Mouse (Mus musculus): Measurements from ENCODE around the gene Polr3e. TPM values are rescaled to one million over a fixed set of nuclear protein-coding genes. Genes with fewer than 3 reads are reported as not detected.
"Not testable (repeated sequence)": the region's sequence is repeated elsewhere in the genome, so short reads cannot be mapped to it uniquely, and the experiment has no call there.

The Polr3e gene
- polyA plus RNA-seq, 1 experiment from 2014 or later = 27.1 TPM

- not testable (repeated sequence) for DNase-seq (ENCODE audit: low spot score); H3K4me3 ChIP-seq (ENCODE audit: low read depth, low read length); H3K9ac ChIP-seq (ENCODE audit: low read length); H3K4me2 ChIP-seq (ENCODE audit: low read depth, low read length, severe bottlenecking); ATAC-seq (replicated peaks; ENCODE audit: low FRiP score); H3K27ac ChIP-seq (ENCODE audit: low read depth, low read length); H3K27me3 ChIP-seq (ENCODE audit: control insufficient read depth, insufficient read depth, low read length); H3K36me3 ChIP-seq (ENCODE audit: control insufficient read depth, insufficient read depth, low read length); H3K4me1 ChIP-seq (replicated peaks; ENCODE audit: control insufficient read depth, insufficient read depth, low read length); H3K9me3 ChIP-seq (ENCODE audit: control insufficient read depth, low read length)
- WGBS = 87% methylated on average over 7 of the region's 7 CpGs
These were observed 36.0 kb downstream of the Polr3e start for GRCm38 (mm10) chr7:120953591-120953990.

GRCm38 (mm10) chr7:120960116-120960515 is 42.6 kb downstream of the Polr3e start:
- Histone ChIP-seq H3K9ac (ENCODE audit: low read length) (no peak overlapping the region), H3K4me2 (ENCODE audit: low read depth, low read length, severe bottlenecking) (no peak overlapping the region), H3K27ac (ENCODE audit: low read depth, low read length) (no peak overlapping the region), H3K4me3 (ENCODE audit: low read depth, low read length) (no peak overlapping the region), H3K36me3 (ENCODE audit: control insufficient read depth, insufficient read depth, low read length) (peaks cover 5% of the 10 kb centered on the region; the same call in 1 of the 2 replicates), H3K4me1 (replicated peaks; ENCODE audit: control insufficient read depth, insufficient read depth, low read length) (no peaks in the 10 kb centered on the region), H3K9me3 (ENCODE audit: control insufficient read depth, low read length) (no peaks in the 10 kb centered on the region), H3K27me3 (ENCODE audit: control insufficient read depth, insufficient read depth, low read length) (no peaks in the 10 kb centered on the region)
- no peak for ATAC-seq (replicated peaks; ENCODE audit: low FRiP score)
- no peak for DNase-seq (ENCODE audit: low spot score)
- WGBS = 67% methylated on average over 2 of the region's 2 CpGs

GRCm38 (mm10) chr7:120960601-120961000 is 43.1 kb downstream of the Polr3e start:
- no peak overlapping the region for H3K4me3 ChIP-seq (ENCODE audit: low read depth, low read length)
- no peaks in the 10 kb centered on the region for H3K9me3 ChIP-seq (ENCODE audit: control insufficient read depth, low read length)
- H3K9ac ChIP-seq (ENCODE audit: low read length) = no peak overlapping the region
- DNase-seq (ENCODE audit: low spot score) (no peak), ATAC-seq (replicated peaks; ENCODE audit: low FRiP score) (no peak)
- WGBS = 88% methylated on average over 6 of the region's 6 CpGs
- no peaks in the 10 kb centered on the region for H3K4me1 ChIP-seq (replicated peaks; ENCODE audit: control insufficient read depth, insufficient read depth, low read length)
- no peak overlapping the region for H3K27ac ChIP-seq (ENCODE audit: low read depth, low read length)
- H3K36me3 ChIP-seq (ENCODE audit: control insufficient read depth, insufficient read depth, low read length) = peaks cover 5% of the 10 kb centered on the region; the same call in 1 of the 2 replicates
- no peak overlapping the region for H3K4me2 ChIP-seq (ENCODE audit: low read depth, low read length, severe bottlenecking)
- H3K27me3 ChIP-seq (ENCODE audit: control insufficient read depth, insufficient read depth, low read length) = no peaks in the 10 kb centered on the region

- Histone ChIP-seq H3K9ac (ENCODE audit: low read length) (no peak overlapping the region), H3K27me3 (ENCODE audit: control insufficient read depth, insufficient read depth, low read length) (no peaks in the 10 kb centered on the region), H3K4me3 (ENCODE audit: low read depth, low read length) (no peak overlapping the region), H3K9me3 (ENCODE audit: control insufficient read depth, low read length) (no peaks in the 10 kb centered on the region), H3K4me1 (replicated peaks; ENCODE audit: control insufficient read depth, insufficient read depth, low read length) (no peaks in the 10 kb centered on the region), H3K27ac (ENCODE audit: low read depth, low read length) (no peak overlapping the region), H3K4me2 (ENCODE audit: low read depth, low read length, severe bottlenecking) (no peak overlapping the region), H3K36me3 (ENCODE audit: control insufficient read depth, insufficient read depth, low read length) (peaks cover 5% of the 10 kb centered on the region; the same call in 1 of the 2 replicates)
- DNase-seq (ENCODE audit: low spot score) (no peak), ATAC-seq (replicated peaks; ENCODE audit: low FRiP score) (no peak)
- WGBS = 67% methylated on average over 3 of the region's 3 CpGs
These were observed 44.3 kb downstream of the Polr3e start for GRCm38 (mm10) chr7:120961893-120962292.

GRCm38 (mm10) chr7:120963126-120963525 is 45.6 kb downstream of the Polr3e start:
- ATAC-seq (replicated peaks; ENCODE audit: low FRiP score) = no peak
- no peak for DNase-seq (ENCODE audit: low spot score)
- 88% methylated on average over 5 of the region's 5 CpGs for WGBS
- H3K27me3 ChIP-seq (ENCODE audit: control insufficient read depth, insufficient read depth, low read length) = no peaks in the 10 kb centered on the region
- H3K4me2 ChIP-seq (ENCODE audit: low read depth, low read length, severe bottlenecking) = no peak overlapping the region
- H3K4me3 ChIP-seq (ENCODE audit: low read depth, low read length) = no peak overlapping the region
- no peak overlapping the region for H3K9ac ChIP-seq (ENCODE audit: low read length)
- no peaks in the 10 kb centered on the region for H3K9me3 ChIP-seq (ENCODE audit: control insufficient read depth, low read length)
- H3K27ac ChIP-seq (ENCODE audit: low read depth, low read length) = no peak overlapping the region
- H3K36me3 ChIP-seq (ENCODE audit: control insufficient read depth, insufficient read depth, low read length) = peaks cover 1% of the 10 kb centered on the region; the same call in 1 of the 2 replicates
- no peaks in the 10 kb centered on the region for H3K4me1 ChIP-seq (replicated peaks; ENCODE audit: control insufficient read depth, insufficient read depth, low read length)

- Histone ChIP-seq H3K4me1 (replicated peaks; ENCODE audit: control insufficient read depth, insufficient read depth, low read length) (no peaks in the 10 kb centered on the region), H3K4me3 (ENCODE audit: low read depth, low read length) (no peak overlapping the region), H3K27ac (ENCODE audit: low read depth, low read length) (no peak overlapping the region), H3K9ac (ENCODE audit: low read length) (no peak overlapping the region), H3K27me3 (ENCODE audit: control insufficient read depth, insufficient read depth, low read length) (no peaks in the 10 kb centered on the region), H3K9me3 (ENCODE audit: control insufficient read depth, low read length) (no peaks in the 10 kb centered on the region), H3K36me3 (ENCODE audit: control insufficient read depth, insufficient read depth, low read length) (no peaks in the 10 kb centered on the region), H3K4me2 (ENCODE audit: low read depth, low read length, severe bottlenecking) (no peak overlapping the region)
- DNase-seq (ENCODE audit: low spot score) = no peak
- ATAC-seq (replicated peaks; ENCODE audit: low FRiP score) = no peak
- 91% methylated on average over 7 of the region's 7 CpGs for WGBS
These were observed 51.7 kb downstream of the Polr3e start for GRCm38 (mm10) chr7:120969221-120969620.

- Histone ChIP-seq H3K9ac (ENCODE audit: low read length) (no peak overlapping the region), H3K27ac (ENCODE audit: low read depth, low read length) (no peak overlapping the region)
These were observed 52.6 kb downstream of the Polr3e start for GRCm38 (mm10) chr7:120970112-120970511.

GRCm38 (mm10) chr7:120972471-120972870 is 54.9 kb downstream of the Polr3e start:
- H3K36me3 ChIP-seq (ENCODE audit: control insufficient read depth, insufficient read depth, low read length); H3K9ac ChIP-seq (ENCODE audit: low read length); H3K27me3 ChIP-seq (ENCODE audit: control insufficient read depth, insufficient read depth, low read length); ATAC-seq (replicated peaks; ENCODE audit: low FRiP score); H3K4me1 ChIP-seq (replicated peaks; ENCODE audit: control insufficient read depth, insufficient read depth, low read length); H3K4me2 ChIP-seq (ENCODE audit: low read depth, low read length, severe bottlenecking); H3K4me3 ChIP-seq (ENCODE audit: low read depth, low read length); H3K9me3 ChIP-seq (ENCODE audit: control insufficient read depth, low read length); H3K27ac ChIP-seq (ENCODE audit: low read depth, low read length); DNase-seq (ENCODE audit: low spot score): not testable (repeated sequence)
- 76% methylated on average over 2 of the region's 2 CpGs for WGBS

More at GRCm38 (mm10) chr7:120970112-120970511, 52.6 kb downstream of the Polr3e start:
- WGBS = 92% methylated on average over 5 of the region's 5 CpGs
- Histone ChIP-seq H3K9me3 (ENCODE audit: control insufficient read depth, low read length) (no peaks in the 10 kb centered on the region), H3K4me3 (ENCODE audit: low read depth, low read length) (no peak overlapping the region), H3K36me3 (ENCODE audit: control insufficient read depth, insufficient read depth, low read length) (no peaks in the 10 kb centered on the region), H3K27me3 (ENCODE audit: control insufficient read depth, insufficient read depth, low read length) (no peaks in the 10 kb centered on the region), H3K4me1 (replicated peaks; ENCODE audit: control insufficient read depth, insufficient read depth, low read length) (no peaks in the 10 kb centered on the region), H3K4me2 (ENCODE audit: low read depth, low read length, severe bottlenecking) (no peak overlapping the region)
- ATAC-seq (replicated peaks; ENCODE audit: low FRiP score) (no peak), DNase-seq (ENCODE audit: low spot score) (no peak)

GRCm38 (mm10) chr7:120974001-120974400 is 56.5 kb downstream of the Polr3e start:
- Histone ChIP-seq H3K4me2 (ENCODE audit: low read depth, low read length, severe bottlenecking) (no peak overlapping the region), H3K4me1 (replicated peaks; ENCODE audit: control insufficient read depth, insufficient read depth, low read length) (0 out of 2 replicates have a peak, but pooled peaks cover 3% of the 10 kb centered on the region), H3K4me3 (ENCODE audit: low read depth, low read length) (no peak overlapping the region), H3K27me3 (ENCODE audit: control insufficient read depth, insufficient read depth, low read length) (no peaks in the 10 kb centered on the region), H3K27ac (ENCODE audit: low read depth, low read length) (no peak overlapping the region), H3K9ac (ENCODE audit: low read length) (no peak overlapping the region), H3K36me3 (ENCODE audit: control insufficient read depth, insufficient read depth, low read length) (no peaks in the 10 kb centered on the region), H3K9me3 (ENCODE audit: control insufficient read depth, low read length) (no peaks in the 10 kb centered on the region)
- 93% methylated on average over 3 of the region's 3 CpGs for WGBS
- DNase-seq (ENCODE audit: low spot score) (no peak), ATAC-seq (replicated peaks; ENCODE audit: low FRiP score) (no peak)
